Mouse (Mus musculus): ENCODE measurements around the gene Hdgf. TPM values are rescaled to one million over a fixed set of nuclear protein-coding genes. Genes with fewer than 3 reads are reported as not detected.
"Not testable (repeated sequence)": the region's sequence is repeated elsewhere in the genome, so short reads cannot be mapped to it uniquely, and the experiment has no call there.

Gene Hdgf
- polyA plus RNA-seq, 1 experiment = 279 TPM

DNA sequence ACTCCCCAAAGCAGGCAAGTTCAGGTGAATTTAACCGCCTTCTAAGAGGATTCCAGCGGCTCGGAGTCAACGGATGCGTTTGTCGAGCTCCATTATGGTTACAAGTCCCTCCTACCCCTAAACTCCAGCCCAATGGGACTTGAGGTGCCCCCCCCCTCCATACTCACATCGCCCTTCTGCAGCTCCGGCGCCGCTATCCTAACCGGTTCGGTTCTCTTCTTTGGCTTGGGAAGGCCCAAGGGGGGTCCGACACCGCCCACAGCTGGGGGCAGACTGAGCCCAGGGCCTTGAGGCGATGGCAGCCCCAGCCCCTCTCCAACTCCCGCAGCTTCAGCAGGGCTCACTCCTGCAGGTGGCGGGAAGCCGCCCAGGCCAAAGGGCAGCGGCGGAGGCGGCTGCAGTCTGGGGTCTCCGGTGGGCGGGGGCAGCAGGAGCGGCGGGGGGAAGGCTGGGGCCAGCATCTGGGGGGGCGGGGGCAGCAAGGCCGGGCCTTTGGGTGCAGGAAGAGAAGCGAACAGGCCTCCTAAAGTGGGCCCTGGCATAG is 21.3 kb upstream of the Hdgf start:
- no peak for TF ChIP-seq CEBPB (IDR thresholded peaks at IDR 0.05; ENCODE audit: low read depth)
- TF ChIP-seq MYOG (IDR thresholded peaks at IDR 0.05; ENCODE audit: control insufficient read depth, extremely low read depth, insufficient read length) = no peak
- H3K79me2 ChIP-seq (ENCODE audit: control insufficient read depth, insufficient read depth) = peaks cover 54% of the 10 kb centered on the region
- H3K36me3 ChIP-seq (ENCODE audit: control insufficient read depth, insufficient read depth) = peaks cover 16% of the 10 kb centered on the region
- H3K79me3 ChIP-seq (ENCODE audit: low read depth) = peaks cover 40% of the 10 kb centered on the region
- peak overlapping the region; percentile 73 for H3ac ChIP-seq (ENCODE audit: control insufficient read depth, insufficient read length, low read depth)
- no peaks in the 10 kb centered on the region for H3K27me3 ChIP-seq (ENCODE audit: control insufficient read depth, insufficient read depth, insufficient read length)
- H3K4me3 ChIP-seq (ENCODE audit: insufficient read depth, poor library complexity, severe bottlenecking) = peak overlapping the region; percentile 99

- Histone ChIP-seq H3K36me3 (ENCODE audit: control insufficient read depth, insufficient read depth) (peaks cover 9% of the 10 kb centered on the region), H3K27me3 (ENCODE audit: control insufficient read depth, insufficient read depth, insufficient read length) (no peaks in the 10 kb centered on the region), H3ac (ENCODE audit: control insufficient read depth, insufficient read length, low read depth) (peak within 1 kb of the TSS; percentile 73), H3K79me2 (ENCODE audit: control insufficient read depth, insufficient read depth) (peaks cover 47% of the 10 kb centered on the region), H3K79me3 (ENCODE audit: low read depth) (peaks cover 34% of the 10 kb centered on the region), H3K4me3 (ENCODE audit: insufficient read depth, poor library complexity, severe bottlenecking) (peak within 1 kb of the TSS; percentile 99)
- peak; percentile 37 for TF ChIP-seq MAX (IDR thresholded peaks at IDR 0.05)
- no peak for TF ChIP-seq USF1 (IDR thresholded peaks at IDR 0.05; ENCODE audit: low read depth)
- no peak for TF ChIP-seq MYOG (IDR thresholded peaks at IDR 0.05; ENCODE audit: control insufficient read depth, extremely low read depth, insufficient read length)
- TF ChIP-seq CTCF (IDR thresholded peaks at IDR 0.05; ENCODE audit: control insufficient read depth, insufficient read depth, insufficient read length) = no peak
- no peak for TF ChIP-seq FOSL1 (IDR thresholded peaks at IDR 0.05; ENCODE audit: insufficient read depth, low read length, poor library complexity, severe bottlenecking)
- TF ChIP-seq CEBPB (IDR thresholded peaks at IDR 0.05; ENCODE audit: low read depth) = no peak
- TF ChIP-seq MYOD1 (IDR thresholded peaks at IDR 0.05; ENCODE audit: control insufficient read depth, insufficient read length, low read depth) = no peak
These were observed 20.7 kb upstream of the Hdgf start, which contains the start of gene Prcc for GRCm38 (mm10) chr3:87885281-87886003. Prcc (minus strand) TSS chr3:87885608.

DNA sequence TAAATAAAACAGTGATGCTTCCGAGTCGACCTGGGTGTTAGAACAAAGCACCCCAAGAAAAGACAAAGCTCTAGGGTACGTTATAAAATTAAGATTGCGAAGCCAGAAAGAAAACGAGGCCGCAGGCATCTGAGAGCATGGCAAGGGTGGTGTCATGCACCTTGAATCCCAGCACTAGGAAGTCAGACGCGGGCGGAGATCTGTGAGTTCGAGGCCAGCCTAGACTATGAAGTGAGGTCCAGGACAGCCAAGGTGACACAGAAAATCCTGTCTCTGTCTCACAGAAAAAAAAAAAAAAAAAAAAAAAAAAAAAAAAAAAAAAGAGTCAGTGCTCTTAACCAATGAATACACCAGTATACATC is 20.1 kb upstream of the Hdgf start:
- Histone ChIP-seq H3K36me3 (ENCODE audit: control insufficient read depth, insufficient read depth) (peaks cover 5% of the 10 kb centered on the region), H3K79me3 (ENCODE audit: low read depth) (peaks cover 30% of the 10 kb centered on the region), H3K4me3 (ENCODE audit: insufficient read depth, poor library complexity, severe bottlenecking) (peak overlapping the region; percentile 25), H3ac (ENCODE audit: control insufficient read depth, insufficient read length, low read depth) (peak overlapping the region; percentile 6), H3K79me2 (ENCODE audit: control insufficient read depth, insufficient read depth) (peaks cover 42% of the 10 kb centered on the region), H3K27me3 (ENCODE audit: control insufficient read depth, insufficient read depth, insufficient read length) (no peaks in the 10 kb centered on the region)
- TF ChIP-seq FOSL1 (IDR thresholded peaks at IDR 0.05; ENCODE audit: insufficient read depth, low read length, poor library complexity, severe bottlenecking) (no peak), MYOG (IDR thresholded peaks at IDR 0.05; ENCODE audit: control insufficient read depth, extremely low read depth, insufficient read length) (no peak), USF1 (IDR thresholded peaks at IDR 0.05; ENCODE audit: low read depth) (no peak), CEBPB (IDR thresholded peaks at IDR 0.05; ENCODE audit: low read depth) (no peak), CTCF (IDR thresholded peaks at IDR 0.05; ENCODE audit: control insufficient read depth, insufficient read depth, insufficient read length) (no peak), MAX (IDR thresholded peaks at IDR 0.05) (no peak), MYOD1 (IDR thresholded peaks at IDR 0.05; ENCODE audit: control insufficient read depth, insufficient read length, low read depth) (no peak)

GRCm38 (mm10) chr3:87886416-87886815 is 19.7 kb upstream of the Hdgf start:
- peak overlapping the region; percentile 25 for H3K4me3 ChIP-seq (ENCODE audit: insufficient read depth, poor library complexity, severe bottlenecking)
- H3ac ChIP-seq (ENCODE audit: control insufficient read depth, insufficient read length, low read depth) = no peak overlapping the region
- H3K36me3 ChIP-seq (ENCODE audit: control insufficient read depth, insufficient read depth) = peaks cover 2% of the 10 kb centered on the region
- H3K79me2 ChIP-seq (ENCODE audit: control insufficient read depth, insufficient read depth) = peaks cover 38% of the 10 kb centered on the region
- TF ChIP-seq MAX (IDR thresholded peaks at IDR 0.05) (no peak), MYOG (IDR thresholded peaks at IDR 0.05; ENCODE audit: control insufficient read depth, extremely low read depth, insufficient read length) (no peak), USF1 (IDR thresholded peaks at IDR 0.05; ENCODE audit: low read depth) (no peak), MYOD1 (IDR thresholded peaks at IDR 0.05; ENCODE audit: control insufficient read depth, insufficient read length, low read depth) (no peak), FOSL1 (IDR thresholded peaks at IDR 0.05; ENCODE audit: insufficient read depth, low read length, poor library complexity, severe bottlenecking) (no peak), CTCF (IDR thresholded peaks at IDR 0.05; ENCODE audit: control insufficient read depth, insufficient read depth, insufficient read length) (no peak), CEBPB (IDR thresholded peaks at IDR 0.05; ENCODE audit: low read depth) (no peak)
- no peaks in the 10 kb centered on the region for H3K27me3 ChIP-seq (ENCODE audit: control insufficient read depth, insufficient read depth, insufficient read length)
- H3K79me3 ChIP-seq (ENCODE audit: low read depth) = peaks cover 27% of the 10 kb centered on the region

DNA sequence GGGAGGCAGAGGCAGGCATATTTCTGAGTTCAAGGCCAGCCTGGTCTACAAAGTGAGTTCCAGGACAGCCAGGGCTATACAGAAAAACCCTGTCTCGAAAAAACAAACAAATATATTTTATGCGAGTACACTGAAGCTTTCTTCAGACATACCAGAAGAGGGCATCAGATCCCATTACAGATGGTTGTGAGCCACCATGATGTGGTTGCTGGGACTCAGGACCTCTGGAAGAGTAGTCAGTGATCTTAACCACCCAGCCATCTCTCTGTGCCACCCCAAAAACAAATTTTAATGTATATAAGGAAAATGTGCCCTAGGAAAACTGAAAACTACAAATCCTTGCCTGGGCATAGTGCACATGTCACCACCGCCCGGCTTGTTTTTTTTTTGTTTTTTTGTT is 18.7 kb upstream of the Hdgf start:
- H3K79me2 ChIP-seq (ENCODE audit: control insufficient read depth, insufficient read depth) = peaks cover 29% of the 10 kb centered on the region
- peaks cover 24% of the 10 kb centered on the region for H3K79me3 ChIP-seq (ENCODE audit: low read depth)
- not testable (repeated sequence) for H3K27me3 ChIP-seq (ENCODE audit: control insufficient read depth, insufficient read depth, insufficient read length); H3ac ChIP-seq (ENCODE audit: control insufficient read depth, insufficient read length, low read depth); H3K36me3 ChIP-seq (ENCODE audit: control insufficient read depth, insufficient read depth); H3K4me3 ChIP-seq (ENCODE audit: insufficient read depth, poor library complexity, severe bottlenecking)

- Histone ChIP-seq H3K79me2 (ENCODE audit: control insufficient read depth, insufficient read depth) (no peaks in the 10 kb centered on the region), H3K4me3 (ENCODE audit: insufficient read depth, poor library complexity, severe bottlenecking) (no peak overlapping the region), H3K27me3 (ENCODE audit: control insufficient read depth, insufficient read depth, insufficient read length) (no peaks in the 10 kb centered on the region), H3K36me3 (ENCODE audit: control insufficient read depth, insufficient read depth) (no peaks in the 10 kb centered on the region), H3ac (ENCODE audit: control insufficient read depth, insufficient read length, low read depth) (no peak overlapping the region), H3K79me3 (ENCODE audit: low read depth) (no peaks in the 10 kb centered on the region)
- TF ChIP-seq MAX (IDR thresholded peaks at IDR 0.05) (no peak), CEBPB (IDR thresholded peaks at IDR 0.05; ENCODE audit: low read depth) (peak; percentile 32), FOSL1 (IDR thresholded peaks at IDR 0.05; ENCODE audit: insufficient read depth, low read length, poor library complexity, severe bottlenecking) (no peak), USF1 (IDR thresholded peaks at IDR 0.05; ENCODE audit: low read depth) (no peak)
These were observed 14.6 kb upstream of the Hdgf start for GRCm38 (mm10) chr3:87891481-87891880.

Data from C2C12 (cell line).